Mouse (Mus musculus): ENCODE measurements at regions not wholly inside any gene's neighbourhood (a gene's known extent, or its start where the extent isn't known, plus 50 kb on each side); places are given as distances from the start of the nearest gene placed in this dataset.

DNA sequence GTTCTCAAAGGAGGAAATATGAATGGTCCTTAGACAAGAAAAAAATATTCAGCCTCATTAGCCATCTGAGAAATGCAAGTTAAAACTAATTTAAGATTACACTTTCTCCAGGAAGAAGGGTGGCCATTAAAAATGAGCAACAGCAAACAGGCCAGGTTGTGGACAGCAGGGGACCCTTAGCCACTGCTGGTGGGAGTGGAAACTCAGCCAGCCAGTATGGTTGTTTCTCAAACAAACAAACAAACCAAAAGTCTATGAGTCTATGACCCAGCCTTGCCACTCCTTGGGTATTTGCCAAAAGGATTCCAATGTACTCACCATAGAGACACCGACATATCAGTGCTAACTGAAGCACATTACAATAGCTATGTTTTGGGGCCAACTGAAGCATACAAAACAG is 157.7 kb downstream of the Map2k4 start:
- no peak for TF ChIP-seq EP300 (IDR thresholded peaks at IDR 0.05; ENCODE audit: low read depth)
- TF ChIP-seq CTCF (IDR thresholded peaks at IDR 0.05; ENCODE audit: low read depth) = no peak

All from liver, postnatal 0 days (tissue).